Mouse (Mus musculus) naive thymus-derived CD4-positive, alpha-beta T cell, adult 2 months (primary cell): ENCODE results near the gene Anxa6.

ENCODE experiments used
- DNase-seq: peaks from one replicate; pipeline ENCODE4 v3.0.0-alpha.2; 2011; ENCODE audit warnings: low read depth

Anxa6 gene

GRCm38 (mm10) chr11:54929290-54929689 is 104.0 kb downstream of the Anxa6 start:
- DNase-seq: no peak
